Mouse (Mus musculus) liver, embryonic 15.5 days (tissue): ENCODE data around the gene Pot1a. TPM values are rescaled to one million over a fixed set of nuclear protein-coding genes. Genes with fewer than 3 reads are reported as not detected.

Experiments
- ATAC-seq: fragments of 200-750 bp; cut with Nextera tagmentation; 2 replicates; pipeline ENCODE4 v1.8.0; 2017; ENCODE audit warnings: moderate number of reproducible peaks, mild to moderate bottlenecking, moderate library complexity; ENCODE audit not compliant: insufficient read depth
- H3K27ac ChIP-seq: fragments of 300-500 bp; sonication (generic); replicated peaks from 2 replicates; pipeline ENCODE4 v1.5.1; 2015; ENCODE audit warnings: mild to moderate bottlenecking, inconsistent platforms
- H3K27me3 ChIP-seq: fragments of 300-500 bp; sonication (generic); 2 replicates; pipeline ENCODE4 v1.6.1; 2015; ENCODE audit warnings: mild to moderate bottlenecking, inconsistent platforms
- H3K36me3 ChIP-seq: fragments of 300-500 bp; sonication (generic); replicated peaks from 2 replicates; pipeline ENCODE4 v1.6.1; 2015; ENCODE audit warnings: moderate library complexity, mild to moderate bottlenecking, inconsistent platforms
- H3K4me1 ChIP-seq: fragments of 300-500 bp; sonication (generic); replicated peaks from 2 replicates; pipeline ENCODE4 v1.6.1; 2015; ENCODE audit warnings: inconsistent platforms
- H3K4me2 ChIP-seq: fragments of 300-500 bp; sonication (generic); 2 replicates; pipeline ENCODE4 v1.6.1; 2015; ENCODE audit warnings: moderate library complexity, mild to moderate bottlenecking, inconsistent platforms
- H3K4me3 ChIP-seq: fragments of 300-500 bp; sonication (generic); replicated peaks from 2 replicates; pipeline ENCODE4 v1.5.1; 2015; ENCODE audit warnings: mild to moderate bottlenecking, inconsistent platforms
- H3K9ac ChIP-seq: fragments of 300-500 bp; sonication (generic); 2 replicates; pipeline ENCODE4 v1.6.1; 2015; ENCODE audit warnings: moderate library complexity, mild to moderate bottlenecking, inconsistent platforms
- H3K9me3 ChIP-seq: fragments of 300-500 bp; sonication (generic); replicated peaks from 2 replicates; pipeline ENCODE4 v1.6.1; 2016; ENCODE audit warnings: inconsistent platforms
- WGBS: fragments of 180-500 bp; shearing (Covaris S2); methylation state at CpG from one replicate; pipeline ENCODE4 v1.1.7; 2015; ENCODE audit warnings: mixed read lengths; ENCODE audit not compliant: insufficient replicate concordance; 5-methylcytosine and 5-hydroxymethylcytosine counted together
- polyA plus RNA-seq: library from polyadenylated mRNA; unstranded; fragments of >200 nt; fragmentation: Nextera tagmentation; extraction: Ambion mirVana; gene quantifications from 2 replicates; pipeline ENCODE4 v1.2.1, GENCODE M21; 2015

Pot1a gene
- polyA plus RNA-seq, result 18.5 and 20.4 TPM in 2 replicates

DNA sequence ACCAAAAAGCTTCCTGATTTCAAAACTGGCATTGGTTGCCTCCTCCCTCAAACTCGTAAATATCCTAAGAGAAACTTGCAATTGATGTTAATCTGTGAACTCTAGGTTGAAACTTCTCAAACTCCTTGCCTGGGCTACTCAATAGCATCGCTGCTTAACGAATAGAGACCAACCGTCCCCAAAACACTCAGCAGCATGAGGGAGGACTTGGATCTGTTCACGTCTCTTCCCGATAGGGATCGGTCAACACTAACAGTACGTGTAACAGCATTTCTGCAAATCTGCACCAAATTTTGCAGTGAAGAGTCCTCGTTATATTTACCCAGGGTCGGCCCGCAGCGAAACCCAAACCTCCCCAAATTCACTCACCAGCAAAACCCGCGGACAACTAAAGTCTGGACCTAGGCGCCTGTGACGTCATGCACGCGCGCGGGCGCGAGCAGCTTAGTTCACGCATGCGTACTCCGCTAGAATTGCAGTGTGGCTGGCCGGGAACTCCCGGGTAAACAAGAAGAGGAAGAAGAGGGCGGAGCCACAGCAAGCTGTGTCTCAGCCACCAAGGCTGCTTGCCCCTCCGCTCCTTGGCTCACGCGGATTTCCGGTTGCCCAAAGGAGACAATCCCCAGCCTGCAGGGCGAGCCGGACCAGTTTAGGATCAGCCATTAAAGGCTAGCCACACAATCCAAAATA lies at the start of gene Pot1a:
Gene Pot1a (minus strand): TSS at position 441 of the 690 bp plus-strand sequence.
- under 1% methylated on average over 34 of the region's 34 CpGs for WGBS
- no peaks in the 10 kb centered on the region for H3K27me3 ChIP-seq

DNA sequence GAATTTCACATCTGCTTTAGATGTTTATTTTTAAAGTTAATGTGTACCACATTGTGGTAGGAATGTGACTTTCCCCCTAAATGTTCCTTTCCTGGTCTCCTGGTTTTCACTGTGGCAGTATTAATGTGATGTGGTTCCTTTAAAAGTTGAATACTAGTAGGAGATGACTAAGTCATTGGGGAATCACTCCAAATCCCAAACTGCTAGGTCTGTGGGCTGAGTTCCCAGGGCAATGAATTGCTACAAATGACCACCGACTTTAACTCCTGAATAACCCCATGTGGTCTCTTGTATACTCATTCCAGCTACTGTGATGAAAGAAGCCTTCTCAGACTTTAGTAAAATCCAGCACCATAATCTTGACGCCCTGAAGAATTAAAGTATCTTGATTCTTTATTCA lies 27.2 kb upstream of the Pot1a start:
- Histone ChIP-seq H3K27me3 (no peaks in the 10 kb centered on the region), H3K36me3 (no peaks in the 10 kb centered on the region), H3K9ac (no peak overlapping the region), H3K27ac (no peak overlapping the region), H3K9me3 (no peaks in the 10 kb centered on the region), H3K4me2 (no peak overlapping the region), H3K4me3 (no peak overlapping the region), H3K4me1 (no peaks in the 10 kb centered on the region)
- 37% methylated on average over 2 of the region's 2 CpGs for WGBS
- no peak for ATAC-seq

More for the DNA sequence above, at the start of gene Pot1a:
- Histone ChIP-seq H3K27ac (peak within 1 kb of the TSS; percentile 94), H3K4me3 (peak within 1 kb of the TSS; percentile 78), H3K4me1 (peaks cover 17% of the 10 kb centered on the region; the same call in 1 of the 2 replicates), H3K4me2 (peak within 1 kb of the TSS; percentile 74), H3K9me3 (no peaks in the 10 kb centered on the region), H3K9ac (peak within 1 kb of the TSS; percentile 76), H3K36me3 (peaks cover 10% of the 10 kb centered on the region; the same call in 1 of the 2 replicates)
- peak; percentile 98 for ATAC-seq

- no peak for ATAC-seq
- whole genome bisulfite sequencing, result 86% methylated on average over 3 of the region's 3 CpGs
- Histone ChIP-seq H3K9ac (no peak overlapping the region), H3K4me2 (no peak overlapping the region), H3K27ac (no peak overlapping the region), H3K27me3 (no peaks in the 10 kb centered on the region), H3K36me3 (peaks cover 19% of the 10 kb centered on the region; the same call in 1 of the 2 replicates), H3K4me1 (peaks cover 17% of the 10 kb centered on the region; the same call in 1 of the 2 replicates), H3K4me3 (no peak overlapping the region), H3K9me3 (no peaks in the 10 kb centered on the region)
These were observed 3.0 kb downstream of the Pot1a start for GRCm38 (mm10) chr6:25806021-25806420.

- no peak overlapping the region for H3K4me2 ChIP-seq
- peaks cover 12% of the 10 kb centered on the region for H3K4me1 ChIP-seq
- H3K27me3 ChIP-seq, result no peaks in the 10 kb centered on the region
- peaks cover 35% of the 10 kb centered on the region for H3K36me3 ChIP-seq
- H3K27ac ChIP-seq, result no peak overlapping the region
- H3K9me3 ChIP-seq, result no peaks in the 10 kb centered on the region
- WGBS, result 82% methylated on average over 3 of the region's 3 CpGs
- no peak for ATAC-seq
- H3K4me3 ChIP-seq, result no peak overlapping the region
- no peak overlapping the region for H3K9ac ChIP-seq
These were observed 6.8 kb downstream of the Pot1a start for GRCm38 (mm10) chr6:25802269-25802668.

- Histone ChIP-seq H3K4me3 (no peak overlapping the region), H3K27ac (no peak overlapping the region), H3K27me3 (no peaks in the 10 kb centered on the region), H3K9ac (no peak overlapping the region), H3K9me3 (no peaks in the 10 kb centered on the region), H3K4me2 (no peak overlapping the region), H3K36me3 (peaks cover 39% of the 10 kb centered on the region), H3K4me1 (peaks cover 9% of the 10 kb centered on the region)
- ATAC-seq, result no peak
- 89% methylated on average over 6 of the region's 6 CpGs for WGBS
These were observed 7.8 kb downstream of the Pot1a start for GRCm38 (mm10) chr6:25801230-25801629.

DNA sequence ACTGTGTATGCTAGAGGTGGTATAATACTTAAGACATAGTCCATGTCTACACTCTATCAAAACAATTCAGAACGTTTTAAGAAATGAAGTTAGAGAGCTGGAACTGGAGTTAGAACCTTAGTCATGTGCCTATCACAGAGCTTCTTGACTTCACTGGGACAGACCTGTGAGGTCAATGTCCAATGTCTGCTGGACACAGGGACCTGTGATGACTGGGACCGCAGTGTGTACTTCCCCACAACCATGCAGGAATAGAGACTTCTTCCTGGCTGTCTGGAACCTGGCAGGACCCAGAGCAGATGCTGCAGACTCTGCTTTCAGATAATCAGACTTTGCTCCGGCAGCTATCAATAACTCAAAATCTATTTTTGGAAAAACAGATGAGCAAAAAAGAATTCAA lies 40.8 kb downstream of the Pot1a start:
- Histone ChIP-seq H3K27me3 (no peaks in the 10 kb centered on the region), H3K36me3 (peaks cover 61% of the 10 kb centered on the region), H3K9me3 (no peaks in the 10 kb centered on the region), H3K4me1 (no peaks in the 10 kb centered on the region), H3K4me2 (no peak overlapping the region), H3K4me3 (no peak overlapping the region), H3K27ac (no peak overlapping the region), H3K9ac (no peak overlapping the region)
- no peak for ATAC-seq
- WGBS, result 73% methylated on average over 3 of the region's 3 CpGs

GRCm38 (mm10) chr6:25767552-25767951 lies 41.5 kb downstream of the Pot1a start:
- Histone ChIP-seq H3K27ac (no peak overlapping the region), H3K27me3 (no peaks in the 10 kb centered on the region), H3K36me3 (peaks cover 65% of the 10 kb centered on the region), H3K4me1 (no peaks in the 10 kb centered on the region), H3K9me3 (no peaks in the 10 kb centered on the region), H3K4me3 (no peak overlapping the region), H3K4me2 (no peak overlapping the region), H3K9ac (no peak overlapping the region)
- WGBS, result 76% methylated on average over 8 of the region's 8 CpGs
- no peak for ATAC-seq

- Histone ChIP-seq H3K9me3 (no peaks in the 10 kb centered on the region), H3K27me3 (no peaks in the 10 kb centered on the region), H3K27ac (no peak overlapping the region), H3K4me2 (no peak overlapping the region), H3K4me1 (no peaks in the 10 kb centered on the region), H3K9ac (no peak overlapping the region), H3K4me3 (no peak overlapping the region), H3K36me3 (peaks cover 65% of the 10 kb centered on the region)
- ATAC-seq, result no peak
- WGBS, result 80% methylated on average over 7 of the region's 7 CpGs
These were observed 42.0 kb downstream of the Pot1a start for GRCm38 (mm10) chr6:25767073-25767472.

DNA sequence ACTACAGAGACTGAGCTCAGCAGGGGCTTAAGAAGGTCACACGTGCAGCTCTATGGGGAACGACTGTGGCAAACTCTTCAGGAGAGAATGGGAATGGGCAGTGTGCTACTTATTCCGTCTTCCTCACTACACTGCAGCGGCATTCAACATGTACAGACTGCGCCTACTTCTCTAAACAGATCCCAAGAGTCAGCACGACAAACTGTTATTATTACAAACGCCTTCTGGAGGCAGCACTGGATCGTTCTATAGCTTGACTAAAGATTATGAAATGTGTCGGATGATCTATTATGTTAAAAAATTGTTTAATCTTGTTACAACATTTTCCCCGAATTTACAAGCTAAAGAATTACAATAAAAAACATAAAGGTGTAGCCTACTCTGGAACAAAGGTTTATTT lies 42.8 kb downstream of the Pot1a start:
- ATAC-seq, result no peak

DNA sequence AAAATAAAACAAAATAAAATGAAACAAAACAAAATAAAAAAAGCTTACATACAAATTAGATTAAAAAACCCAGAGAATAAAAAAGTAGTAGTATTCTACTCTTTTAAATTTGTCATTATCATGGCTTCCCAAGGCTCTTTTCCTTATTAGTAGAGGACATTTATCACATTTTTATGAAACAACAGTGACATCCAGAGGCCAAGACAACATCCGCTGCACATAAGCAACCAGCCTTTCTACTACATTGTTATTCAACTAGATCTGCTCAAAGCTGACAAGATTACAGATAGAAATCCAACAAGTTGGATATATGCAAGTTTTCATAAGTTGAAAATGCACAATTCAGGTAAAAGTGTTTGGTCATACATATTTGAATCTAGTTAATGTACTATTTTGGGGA lies 56.4 kb downstream of the Pot1a start:
- Histone ChIP-seq H3K9ac (no peak overlapping the region), H3K4me3 (no peak overlapping the region), H3K36me3 (peaks cover 54% of the 10 kb centered on the region), H3K27ac (no peak overlapping the region), H3K27me3 (no peaks in the 10 kb centered on the region), H3K4me2 (no peak overlapping the region), H3K9me3 (no peaks in the 10 kb centered on the region), H3K4me1 (no peaks in the 10 kb centered on the region)
- ATAC-seq, result no peak
- 83% methylated on average over 1 of the region's 1 CpGs for WGBS

More for the DNA sequence above, 42.8 kb downstream of the Pot1a start:
- H3K4me1 ChIP-seq, result no peaks in the 10 kb centered on the region
- H3K9ac ChIP-seq, result no peak overlapping the region
- no peaks in the 10 kb centered on the region for H3K9me3 ChIP-seq
- 82% methylated on average over 10 of the region's 10 CpGs for WGBS
- H3K36me3 ChIP-seq, result peaks cover 68% of the 10 kb centered on the region
- H3K4me3 ChIP-seq, result no peak overlapping the region
- H3K27me3 ChIP-seq, result no peaks in the 10 kb centered on the region
- H3K27ac ChIP-seq, result no peak overlapping the region
- H3K4me2 ChIP-seq, result no peak overlapping the region

DNA sequence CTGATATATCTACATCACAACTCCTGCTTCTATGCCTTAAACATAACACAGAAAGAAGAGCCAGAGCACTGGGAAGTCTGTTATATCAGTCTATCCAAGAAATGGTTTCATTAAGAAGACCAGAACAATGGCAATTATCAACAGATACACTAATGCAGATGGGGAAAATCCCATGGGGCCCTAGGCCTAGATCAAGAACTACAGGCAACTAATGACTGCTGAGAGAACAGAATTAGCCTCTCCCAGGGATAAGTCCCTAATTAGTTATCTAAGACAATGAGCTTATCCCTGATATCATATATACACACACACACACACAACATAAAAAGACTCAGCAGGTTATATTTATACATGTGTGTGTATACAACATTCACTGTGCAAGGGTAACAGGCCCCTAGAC lies 72.5 kb downstream of the Pot1a start:
- H3K9me3 ChIP-seq, result no peaks in the 10 kb centered on the region
- H3K4me1 ChIP-seq, result no peaks in the 10 kb centered on the region
- H3K4me2 ChIP-seq, result no peak overlapping the region
- H3K9ac ChIP-seq, result no peak overlapping the region
- H3K36me3 ChIP-seq, result no peaks in the 10 kb centered on the region
- no peak for ATAC-seq
- H3K27ac ChIP-seq, result no peak overlapping the region
- no peak overlapping the region for H3K4me3 ChIP-seq
- H3K27me3 ChIP-seq, result no peaks in the 10 kb centered on the region

- H3K36me3 ChIP-seq, result no peaks in the 10 kb centered on the region
- ATAC-seq, result no peak
- no peaks in the 10 kb centered on the region for H3K27me3 ChIP-seq
- no peaks in the 10 kb centered on the region for H3K9me3 ChIP-seq
- no peak overlapping the region for H3K4me3 ChIP-seq
- H3K27ac ChIP-seq, result no peak overlapping the region
- WGBS, result 43% methylated on average over 1 of the region's 1 CpGs
- H3K4me1 ChIP-seq, result no peaks in the 10 kb centered on the region
- no peak overlapping the region for H3K4me2 ChIP-seq
- H3K9ac ChIP-seq, result no peak overlapping the region
These were observed 82.5 kb downstream of the Pot1a start for GRCm38 (mm10) chr6:25726560-25726959.
